Mouse (Mus musculus) layer of hippocampus, adult 9-11 months (tissue): ENCODE measurements around the gene Slc12a9.
A peak's percentile ranks its signal among the peaks of the same experiment; 100 is the strongest.

Source experiments
- DNase-seq: peaks from one replicate; pipeline ENCODE4 v3.0.0; 2022

The Slc12a9 gene

DNA sequence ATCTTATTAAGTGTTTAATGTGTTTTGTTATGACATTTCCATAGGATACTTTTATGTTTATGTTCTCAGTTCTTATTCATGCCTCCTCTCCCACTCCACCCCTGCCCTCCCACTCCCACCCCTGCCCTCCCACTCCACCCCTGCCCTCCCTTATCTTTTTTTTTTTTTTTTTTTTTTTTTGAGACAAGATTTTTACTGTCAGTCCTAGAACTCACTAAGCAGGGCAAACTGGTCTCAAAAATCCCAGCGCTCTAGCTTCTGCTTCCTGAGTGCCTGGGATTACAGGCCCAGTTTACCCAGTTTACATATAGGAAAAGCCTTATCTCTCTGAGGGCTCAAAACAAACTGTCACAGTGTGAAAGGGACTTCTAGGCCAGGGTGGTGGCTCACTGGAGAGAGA, 13.0 kb upstream of the Slc12a9 start:
- no peak for DNase-seq

DNA sequence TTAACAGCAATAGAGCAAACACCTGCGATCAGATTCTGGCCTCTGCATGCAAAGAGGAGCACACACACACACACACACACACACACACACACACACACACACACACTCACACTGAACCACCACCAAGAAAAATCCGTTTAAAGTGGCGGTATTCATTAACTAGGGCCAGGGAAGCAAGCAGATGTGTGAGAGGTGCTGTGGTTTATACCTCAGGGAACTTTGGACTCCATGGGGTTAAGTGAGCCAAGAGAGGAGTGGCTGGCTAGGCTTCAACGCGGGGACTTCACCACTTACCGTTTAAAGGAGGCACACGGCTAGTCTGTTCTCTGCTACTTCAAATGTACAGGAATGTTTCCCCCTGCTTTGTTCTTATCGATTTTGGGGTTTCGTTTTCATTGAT, 12.4 kb upstream of the Slc12a9 start:
- no peak for DNase-seq

DNA sequence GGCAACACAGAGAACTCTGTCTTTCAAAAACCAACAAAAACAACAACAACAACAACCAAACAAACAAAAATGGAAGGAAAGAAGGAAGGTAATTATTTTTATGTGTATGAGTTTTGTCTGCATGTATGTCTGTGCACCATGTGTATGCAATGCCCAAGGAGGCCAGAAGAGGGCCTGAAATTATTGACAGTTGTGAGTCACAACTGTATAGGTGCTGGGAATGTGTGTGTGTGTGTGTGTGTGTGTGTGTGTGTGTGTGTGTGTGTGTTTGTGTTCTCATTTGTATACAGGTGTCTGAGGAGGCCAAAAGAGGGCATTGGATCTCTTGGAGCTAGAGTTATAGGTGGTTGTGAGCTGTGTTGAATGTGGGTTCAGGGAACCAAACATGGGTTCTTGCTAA, 10.5 kb upstream of the Slc12a9 start:
- no peak for DNase-seq

DNA sequence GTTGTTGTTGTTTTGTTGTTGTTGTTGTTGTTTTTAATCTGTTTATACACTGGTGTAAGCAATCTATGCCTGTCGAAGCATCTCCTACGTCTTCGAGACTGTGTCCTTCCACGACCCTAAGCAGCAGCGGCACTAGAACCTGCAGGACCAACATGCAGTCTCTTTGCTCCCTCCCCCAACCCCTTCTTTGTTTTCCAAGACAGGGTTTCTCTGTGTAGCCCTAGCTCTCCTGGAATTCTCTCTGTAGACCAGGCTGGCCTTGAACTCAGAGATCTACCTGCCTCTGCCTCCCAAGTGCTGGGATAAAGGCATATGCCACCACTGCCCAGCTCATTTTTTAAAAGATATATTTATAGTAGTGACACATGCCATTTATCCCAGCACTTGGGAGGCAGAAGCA, 10.0 kb upstream of the Slc12a9 start:
- DNase-seq: no peak

DNA sequence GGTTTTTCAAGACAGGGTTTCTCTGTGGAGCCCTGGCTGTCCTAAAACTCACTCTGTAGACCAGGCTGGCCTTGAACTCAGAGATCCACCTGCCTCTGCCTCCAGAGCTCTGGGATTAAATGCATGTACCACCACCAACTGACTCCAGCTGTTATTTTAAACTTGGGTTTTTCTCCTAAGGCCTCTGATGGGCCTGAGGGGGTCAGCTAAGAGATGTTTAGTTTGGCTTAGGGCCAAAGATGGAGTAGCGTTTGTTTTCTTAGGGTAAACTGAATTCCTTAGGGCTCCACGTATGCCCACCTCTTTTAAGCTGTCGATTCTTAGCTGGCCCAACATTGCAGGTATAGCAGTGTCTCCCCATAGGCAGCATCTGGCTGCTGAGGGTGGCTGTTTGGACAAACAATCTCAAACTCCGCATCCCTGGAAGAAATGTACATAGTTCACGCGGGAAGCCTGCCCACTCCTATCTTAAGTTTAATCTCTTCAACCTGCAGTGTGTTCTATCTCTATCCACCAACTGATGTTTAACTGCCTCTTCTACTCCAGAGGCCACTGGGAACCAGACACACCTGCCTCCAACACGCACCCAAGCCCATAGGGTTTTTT, 9.1 kb upstream of the Slc12a9 start:
- DNase-seq: no peak

DNA sequence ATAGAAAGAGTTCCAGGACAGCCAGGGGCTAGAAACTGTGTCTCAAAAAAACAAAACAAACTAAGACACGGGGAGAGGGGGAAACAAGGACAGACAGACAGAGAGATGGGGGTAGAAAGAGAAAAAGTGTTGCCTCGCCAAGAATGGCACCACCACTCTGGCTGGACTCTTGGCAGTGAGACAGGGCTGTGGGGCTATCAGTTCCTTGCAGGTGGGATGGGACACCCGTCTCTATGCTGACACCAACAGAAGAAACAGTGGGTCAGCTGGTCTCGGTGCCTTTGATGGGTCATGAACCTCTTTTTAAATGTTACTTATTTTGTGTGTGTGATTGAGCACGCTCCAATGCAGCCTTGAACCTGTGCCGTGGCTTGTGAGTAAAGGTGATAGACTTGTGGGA, 6.8 kb upstream of the Slc12a9 start:
- no peak for DNase-seq

DNA sequence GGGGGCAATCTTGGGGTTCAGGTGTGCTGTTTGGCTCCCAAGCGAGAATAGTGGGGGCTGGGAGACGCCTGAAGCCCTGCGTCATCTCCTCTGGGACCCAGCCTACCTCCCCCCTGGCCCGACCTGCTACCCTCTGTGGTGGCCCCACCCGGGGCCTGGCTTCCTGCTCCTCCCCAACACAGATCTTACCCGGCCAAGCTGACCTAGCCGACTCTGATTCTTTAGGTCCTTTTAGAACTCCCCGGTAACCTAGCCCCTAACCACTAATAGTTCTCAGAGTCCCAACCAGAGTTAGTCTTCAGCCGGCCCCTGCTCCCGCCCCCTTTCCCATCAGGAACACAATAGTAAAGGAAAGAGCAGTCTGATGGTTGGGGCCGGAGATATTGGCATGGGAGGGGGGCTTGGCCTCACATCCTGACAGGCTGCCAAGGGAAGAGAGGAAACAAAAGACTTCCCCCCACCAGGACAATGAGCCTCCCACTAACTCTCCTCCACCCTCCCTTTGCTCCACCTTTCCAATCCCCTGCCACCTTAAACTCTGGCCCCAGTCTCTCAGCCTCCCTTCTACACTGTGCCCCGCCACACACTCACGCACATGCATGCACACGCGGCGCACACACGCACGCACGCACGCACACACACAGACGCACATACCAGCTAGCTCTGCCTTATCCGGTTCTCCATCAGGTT, 6.0 kb upstream of the Slc12a9 start:
- peak; percentile 22 for DNase-seq

DNA sequence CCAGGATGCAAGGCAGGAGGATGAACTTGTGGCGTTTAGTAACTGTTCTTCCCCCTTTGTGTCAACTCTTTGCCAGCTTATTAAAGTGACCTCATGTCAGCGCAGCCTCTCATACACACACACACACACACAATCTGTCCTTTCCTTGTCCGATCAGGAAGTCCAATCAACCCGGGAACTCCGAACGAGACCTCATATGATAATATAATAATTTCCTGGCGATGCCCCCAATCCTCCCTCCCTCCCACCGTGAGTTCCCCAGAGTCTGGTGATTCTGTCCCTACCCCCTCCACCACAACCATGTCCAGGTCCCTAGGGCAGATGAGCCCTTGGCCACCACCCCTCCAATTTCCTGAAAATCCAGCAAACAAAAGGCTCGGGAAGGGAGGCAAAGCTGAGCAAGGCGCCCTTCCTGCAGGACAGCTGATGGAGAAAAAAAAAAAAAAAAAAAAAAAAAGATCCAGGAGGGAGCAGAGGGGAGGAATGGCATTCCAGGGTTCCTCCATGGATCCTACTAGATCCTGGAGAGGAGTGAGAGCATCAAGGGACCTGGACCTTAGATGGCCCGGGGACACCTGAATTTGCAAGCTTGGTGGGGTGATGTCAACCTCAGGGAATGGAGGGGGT, 5.4 kb upstream of the Slc12a9 start:
- DNase-seq: no peak

DNA sequence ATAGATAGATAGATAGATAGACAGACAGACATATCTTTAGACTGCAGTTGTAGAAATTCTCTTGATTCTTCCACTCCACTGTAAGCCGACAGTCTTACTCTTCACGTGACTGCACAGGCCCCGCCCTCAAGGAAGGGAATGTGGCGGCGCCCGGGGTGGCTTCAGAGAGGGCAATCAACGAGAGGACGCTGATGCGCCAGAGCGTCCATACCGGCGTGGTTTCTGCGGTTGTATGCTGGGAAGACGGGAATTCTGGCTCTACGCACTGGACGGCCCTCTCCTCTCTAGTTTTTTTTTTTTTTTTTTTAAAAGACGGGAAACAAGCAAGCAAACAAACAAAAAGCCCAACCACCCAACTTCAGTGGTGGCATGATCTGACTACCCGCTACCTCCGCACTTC, 4.9 kb upstream of the Slc12a9 start:
- peak; percentile 93 for DNase-seq

DNA sequence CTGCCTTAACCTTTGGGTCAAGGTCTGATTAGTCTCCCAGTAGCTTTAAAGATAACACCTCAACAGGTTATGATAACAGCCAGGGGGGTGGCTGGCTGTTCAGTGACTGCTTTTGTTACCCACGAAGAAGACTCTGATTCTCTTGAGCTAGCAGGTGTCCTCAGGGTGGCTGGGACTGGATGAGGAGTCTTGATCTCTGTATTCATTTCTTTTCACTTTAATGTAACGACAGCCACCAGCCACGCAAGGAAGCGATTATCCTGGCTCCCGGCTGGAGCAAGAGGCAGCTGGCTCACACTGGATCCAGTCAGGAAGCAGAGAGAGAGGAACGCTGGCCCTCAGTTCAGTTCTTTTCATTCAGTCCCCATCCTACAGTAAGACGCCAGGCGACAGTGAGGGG, 3.8 kb upstream of the Slc12a9 start:
- no peak for DNase-seq

DNA sequence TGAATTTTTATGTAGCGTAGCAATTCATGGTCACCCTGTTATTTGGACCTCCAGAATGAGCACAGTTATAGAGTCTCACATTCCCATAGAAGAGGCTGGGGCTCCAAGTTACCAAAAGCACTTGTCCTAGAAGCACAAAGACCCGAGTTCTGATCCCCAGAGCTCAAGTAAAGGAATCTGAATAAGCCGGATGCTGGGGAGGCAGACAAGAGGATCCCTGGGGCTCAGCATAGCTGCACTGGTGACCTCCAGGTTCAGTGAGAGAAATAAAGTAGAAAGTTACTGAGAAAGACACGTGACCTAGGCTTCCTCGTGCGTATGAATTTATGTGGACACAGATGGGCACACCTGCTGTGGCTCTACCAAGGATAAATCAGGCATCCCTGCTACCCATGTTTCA, 1.7 kb upstream of the Slc12a9 start:
- no peak for DNase-seq

DNA sequence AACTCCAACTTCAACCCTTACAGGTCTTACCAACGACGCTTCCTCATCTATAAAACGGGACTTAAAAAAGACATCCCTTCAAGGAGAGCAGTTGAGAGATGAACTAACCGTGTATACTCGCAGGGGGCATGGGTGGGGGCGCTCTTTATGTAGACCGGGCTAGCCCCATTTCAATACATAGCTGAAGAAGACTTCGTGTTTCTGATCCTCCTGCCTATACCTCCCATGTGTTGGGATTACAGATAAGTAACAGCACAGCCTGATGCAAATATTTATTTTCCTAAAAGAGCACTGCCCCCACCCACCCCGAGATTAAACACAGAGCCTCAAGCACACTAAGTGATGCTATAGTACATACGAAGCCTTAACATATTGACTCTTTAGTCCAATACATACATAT, 920 bp upstream of the Slc12a9 start:
- DNase-seq: no peak

DNA sequence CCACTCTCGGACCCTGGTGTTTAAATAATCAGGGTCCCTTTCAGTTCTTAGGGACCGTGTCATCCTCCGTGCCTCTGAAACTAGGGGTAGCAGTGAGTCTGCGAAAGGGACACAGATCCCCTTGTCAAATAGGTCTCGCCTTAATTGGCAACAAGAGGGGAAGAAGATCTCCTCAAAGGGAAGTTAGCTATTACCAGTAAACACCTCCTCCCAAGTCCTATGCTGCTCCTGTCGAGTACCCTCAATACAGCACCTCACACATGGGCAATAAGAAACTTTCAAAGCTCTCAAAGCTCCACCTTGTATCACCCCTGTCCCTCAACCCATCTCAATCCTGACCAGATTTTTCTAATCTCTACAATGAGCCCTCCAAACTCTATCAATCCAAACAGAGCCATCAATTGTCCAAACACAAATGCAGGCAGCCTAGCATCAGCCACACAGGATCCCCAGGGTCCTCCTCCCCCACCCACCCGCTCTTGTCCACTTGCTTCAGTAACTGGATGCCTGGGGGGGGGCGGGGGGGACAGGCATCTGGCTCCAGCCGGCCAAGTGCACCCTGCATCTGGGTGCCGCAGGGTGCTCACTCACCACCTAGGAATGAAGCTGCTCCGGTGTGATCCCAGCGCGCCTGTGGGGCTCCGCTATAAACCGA, 413 bp downstream of the Slc12a9 start:
- DNase-seq: no peak

DNA sequence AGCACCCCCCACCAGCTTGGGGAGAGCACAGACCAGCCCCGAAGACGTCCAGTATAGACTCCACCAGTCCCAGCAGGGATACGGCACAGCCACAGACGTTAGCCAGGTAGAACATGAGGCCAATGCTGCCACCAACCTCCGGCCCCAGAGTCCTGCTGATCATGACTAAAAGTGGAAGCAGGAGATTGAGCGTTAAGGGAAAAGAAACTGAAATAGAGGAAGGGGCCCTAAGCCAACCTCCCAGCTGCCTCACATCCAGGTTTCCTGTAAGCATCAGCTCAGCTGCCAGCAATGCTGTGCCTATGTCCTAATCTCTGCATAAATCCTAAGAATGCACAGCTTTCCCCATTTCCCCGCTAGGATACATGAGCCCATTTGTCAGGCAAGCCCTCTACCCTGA, 2.5 kb downstream of the Slc12a9 start:
- DNase-seq: no peak

DNA sequence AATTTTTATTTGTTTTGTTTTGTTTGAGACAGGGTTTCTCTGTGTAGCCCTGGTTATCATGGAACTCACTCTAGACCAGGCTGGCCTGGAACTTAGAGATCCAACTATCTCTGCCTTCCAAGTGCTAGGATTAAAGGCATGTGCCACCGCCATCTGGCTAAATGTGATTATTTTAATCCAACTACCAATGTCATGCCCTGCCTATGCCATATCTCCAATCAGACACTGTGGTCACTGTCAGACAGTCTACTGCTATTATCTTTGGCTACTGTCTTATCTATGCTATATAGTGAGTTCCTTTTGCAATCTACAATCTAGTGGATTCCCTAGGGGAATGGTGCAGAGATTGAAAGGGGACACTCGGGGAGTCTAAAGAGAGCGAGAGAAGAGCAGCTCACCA, 12.4 kb downstream of the Slc12a9 start:
- DNase-seq: no peak

DNA sequence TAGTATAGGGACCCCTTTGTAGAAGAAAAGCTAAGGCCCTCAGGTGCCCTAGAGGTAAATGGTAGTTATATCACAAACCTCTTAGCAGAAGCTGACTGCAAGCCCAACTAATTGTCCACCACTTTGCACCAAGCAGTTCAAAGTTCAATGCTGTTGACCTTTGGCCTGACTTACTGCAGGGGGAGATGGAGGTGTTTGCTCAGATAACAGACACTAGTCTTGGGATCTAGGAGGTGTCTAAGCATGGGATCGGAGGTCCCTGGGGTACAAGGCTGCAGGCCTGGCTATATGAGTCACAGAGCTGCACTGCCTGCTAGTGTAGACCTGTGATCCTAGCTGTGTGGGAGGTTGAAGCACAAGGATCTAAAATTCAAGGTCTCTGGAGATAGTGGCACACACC, 14.8 kb downstream of the Slc12a9 start:
- no peak for DNase-seq

DNA sequence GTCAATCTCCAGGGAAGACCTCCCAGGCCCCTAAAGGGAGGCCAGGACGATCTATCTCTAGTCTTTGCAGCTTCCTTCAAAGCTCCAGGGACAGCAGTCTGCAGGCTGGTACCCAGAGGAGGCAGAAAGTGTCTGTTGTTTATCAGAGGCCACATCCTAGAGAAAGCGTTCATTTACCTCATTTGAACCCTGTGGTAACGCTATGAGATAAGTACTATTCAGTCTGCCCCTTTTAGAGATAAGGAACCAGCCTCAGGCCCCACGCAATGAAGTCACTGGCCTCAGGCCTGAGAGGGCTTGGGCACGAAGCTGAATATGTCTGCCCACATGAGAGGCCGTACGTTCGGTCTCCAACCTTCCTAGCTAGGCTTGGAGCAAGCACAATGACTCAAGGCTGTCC, 16.0 kb downstream of the Slc12a9 start:
- DNase-seq: no peak

DNA sequence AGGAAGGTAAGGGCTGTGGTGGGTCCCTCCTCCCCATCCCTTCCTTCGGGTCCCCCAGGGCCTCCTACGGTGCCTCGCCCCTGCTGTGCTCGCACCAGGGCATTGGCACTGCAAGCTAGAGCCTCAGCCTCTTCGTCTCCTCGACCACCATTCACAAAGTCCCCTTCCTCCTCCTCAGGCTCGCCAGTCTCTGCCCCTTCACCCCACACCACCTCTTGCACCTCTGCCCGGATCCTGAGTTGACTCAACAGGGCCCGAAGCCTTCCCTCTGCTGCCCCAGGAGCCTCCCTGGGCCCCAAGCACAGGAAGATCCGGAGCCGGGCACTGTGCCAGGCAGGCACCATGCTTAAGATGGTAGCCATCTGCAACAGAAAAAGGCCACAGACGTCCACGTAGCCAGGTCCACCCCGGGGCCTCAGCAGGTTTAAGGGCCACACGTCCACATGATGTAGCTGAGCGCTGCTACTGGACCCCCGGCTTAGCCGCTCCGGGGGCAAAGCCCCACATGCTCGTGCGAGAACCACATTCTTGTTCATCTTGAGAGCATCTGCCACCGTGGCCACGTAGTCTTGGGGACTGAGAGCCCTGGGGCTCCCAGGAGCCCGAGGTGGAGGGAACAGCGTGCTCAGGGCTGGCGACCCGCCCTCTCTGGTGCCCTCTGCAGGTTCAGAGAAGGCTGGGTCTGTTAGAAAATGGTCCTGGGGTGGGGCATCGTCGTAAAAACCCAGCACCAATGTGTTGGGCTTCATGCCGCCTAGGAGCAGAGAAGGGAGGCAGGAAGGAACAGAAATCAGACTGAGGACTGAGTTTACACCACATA, 18.1 kb downstream of the Slc12a9 start:
- DNase-seq: no peak

DNA sequence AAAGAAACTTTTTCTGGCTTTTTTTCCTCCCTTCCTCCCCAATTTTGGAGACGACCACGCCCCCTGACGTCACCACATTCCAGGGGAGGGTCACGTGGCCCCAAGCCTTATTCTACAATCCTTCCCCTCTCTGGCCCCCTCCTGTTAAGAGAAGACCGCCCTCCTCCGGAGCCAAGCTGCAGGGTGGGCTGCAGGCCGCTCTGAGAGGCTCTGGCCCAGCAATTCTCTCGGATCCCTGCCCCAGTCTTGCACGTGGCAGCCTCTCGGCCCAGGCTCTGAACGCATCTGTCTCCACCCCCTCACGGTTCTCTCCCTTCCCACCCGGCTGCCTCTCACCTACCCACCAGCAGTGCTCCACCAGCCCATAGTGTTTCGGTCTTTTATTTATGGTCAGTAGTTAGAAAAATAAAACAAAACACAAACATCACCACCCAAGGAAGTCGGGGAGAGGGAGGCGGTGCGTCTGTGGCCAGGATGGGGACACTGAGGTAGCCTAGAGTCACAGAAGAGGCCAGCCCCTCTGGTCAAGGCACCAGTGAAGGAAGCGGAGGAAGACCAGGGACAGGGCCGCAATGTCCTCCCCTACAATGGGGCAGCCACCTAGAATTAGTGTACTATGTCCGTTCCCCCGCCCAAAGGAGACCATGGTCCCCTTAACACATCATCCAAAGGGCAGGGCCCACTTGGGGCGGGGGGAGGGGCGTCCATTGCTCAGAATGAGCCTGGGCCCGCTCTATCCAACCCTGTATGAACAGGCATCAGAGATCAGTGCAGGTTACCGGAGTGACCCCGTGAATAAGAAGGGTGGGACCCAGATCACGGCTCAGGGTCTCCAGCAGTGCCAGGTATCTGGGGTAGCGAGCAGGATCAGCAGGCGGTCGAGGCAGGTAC, 19.0 kb downstream of the Slc12a9 start, which contains the start of gene Trip6:
Trip6 (minus strand) TSS at position 212 of the 891 bp plus-strand sequence.
- DNase-seq: no peak

DNA sequence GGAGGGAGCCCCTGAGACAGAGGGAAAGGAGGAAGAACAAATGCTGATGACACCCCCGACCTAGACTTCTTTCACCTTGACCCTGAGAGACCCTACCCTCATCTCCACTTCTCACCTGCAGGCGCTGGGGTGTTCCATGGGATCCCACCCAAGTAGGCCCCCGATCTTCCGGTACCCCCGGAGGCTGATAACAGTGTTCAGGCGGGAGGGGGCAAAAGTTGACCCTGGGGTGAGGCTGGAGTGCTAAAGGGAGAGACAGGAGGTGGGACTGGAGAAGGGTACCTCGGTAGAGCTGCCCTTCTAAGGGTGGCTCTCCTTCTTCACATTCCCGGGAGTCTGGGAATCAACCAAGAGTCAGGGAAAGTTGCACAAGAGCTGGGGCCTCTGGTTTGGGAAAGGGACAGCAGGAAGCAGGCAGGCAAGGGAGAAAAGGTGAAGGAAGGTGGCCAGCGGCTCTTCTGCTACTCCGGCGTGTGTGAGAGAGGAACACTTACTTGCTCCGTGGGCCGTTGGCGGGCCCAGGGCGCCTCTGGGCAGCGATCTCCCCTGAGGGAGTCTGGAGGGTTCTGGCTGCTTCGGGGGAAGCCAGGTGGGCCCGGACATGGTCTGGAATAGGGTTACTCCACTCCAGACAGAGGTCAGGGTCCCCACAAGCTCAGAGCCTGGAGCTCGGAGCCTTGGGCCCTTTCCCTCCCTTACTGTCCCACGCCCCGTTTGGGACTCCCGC, 19.8 kb downstream of the Slc12a9 start:
- no peak for DNase-seq

DNA sequence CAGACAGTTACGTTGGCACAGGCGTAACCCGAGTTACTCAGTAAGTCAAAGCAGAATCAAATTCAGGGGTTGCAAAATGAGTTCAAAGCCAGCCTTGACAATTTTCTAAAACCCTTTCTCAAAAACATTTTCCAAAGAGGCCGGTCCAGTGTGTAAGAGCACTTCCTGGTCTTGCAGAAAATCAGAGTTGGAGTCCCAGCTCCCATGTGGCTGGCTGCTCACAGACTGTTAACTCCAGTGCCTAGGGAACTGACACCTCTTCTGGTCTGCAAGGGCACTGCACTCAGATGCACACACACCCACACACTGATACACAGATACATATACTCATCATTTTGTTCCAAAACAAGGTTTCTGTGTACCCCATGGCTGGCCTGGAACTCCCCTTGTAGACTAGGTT, 25.0 kb downstream of the Slc12a9 start:
- DNase-seq: no peak
